Comparison of ENCODE assay signal across 7 mouse cellular contexts in genomic region chr9:40376139-40376541, GRCm38 (mm10).
DNase-seq lines count a peak whose midpoint lies in the region; ATAC-seq lines count a peak whose summit lies in the region.

No protein-coding gene starts in this region.

- H3K4me3 ChIP-seq in hindbrain, embryonic 10.5 days = peak overlapping the region; percentile 44
- 0 out of 2 replicates have a peak overlapping the region, but pooled peaks have one; percentile 1 for H3K4me3 ChIP-seq in liver, embryonic 16.5 days (ENCODE audit: low read depth, low read length)

- H3K9ac ChIP-seq in liver, embryonic 16.5 days (ENCODE audit: low read depth, low read length) = no peak overlapping the region

- peaks cover 33% of the 10 kb centered on the region for H3K4me1 ChIP-seq in hindbrain, embryonic 10.5 days (replicated peaks)
- H3K4me1 ChIP-seq in liver, embryonic 16.5 days (ENCODE audit: control insufficient read depth, low read depth, low read length) = no peaks in the 10 kb centered on the region

- peak; percentile 60 for DNase-seq in adrenal gland, postnatal 25 days
- peak; percentile 89 to 90 for DNase-seq in cerebellum, postnatal 25 days
- peak; percentile 56 for DNase-seq in hindbrain, embryonic 10.5 days (ENCODE audit: low spot score)
- DNase-seq in layer of hippocampus, adult 8-10 months (ENCODE audit: low spot score in 2 of 2) = peak; percentile 74 to 77
- DNase-seq in retina, postnatal 7 days (ENCODE audit: low read depth, low spot score) = peak; percentile 62

- peak; percentile 50 for ATAC-seq in liver, embryonic 16.5 days (ENCODE audit: low read depth)
- no peak for ATAC-seq in activated CD4-positive, CD25-positive, alpha-beta regulatory T cell, adult 4 months

- no peaks in the 10 kb centered on the region for H3K9me3 ChIP-seq in hindbrain, embryonic 10.5 days
- no peaks in the 10 kb centered on the region for H3K9me3 ChIP-seq in liver, embryonic 16.5 days (replicated peaks; ENCODE audit: control insufficient read depth, low read length)

- no peaks in the 10 kb centered on the region for H3K36me3 ChIP-seq in hindbrain, embryonic 10.5 days
- H3K36me3 ChIP-seq in liver, embryonic 16.5 days (ENCODE audit: control insufficient read depth, insufficient read depth) = no peaks in the 10 kb centered on the region

- peak overlapping the region; percentile 77 for H3K27ac ChIP-seq in hindbrain, embryonic 10.5 days
- H3K27ac ChIP-seq in liver, embryonic 16.5 days (ENCODE audit: low read length) = no peak overlapping the region

- 6% methylated on average over 11 of the region's 11 CpGs for WGBS in hindbrain, embryonic 10.5 days
- WGBS in liver, embryonic 16.5 days (ENCODE audit: insufficient replicate concordance) = 31% methylated on average over 11 of the region's 11 CpGs

- 0 out of 2 replicates have a peak, but pooled peaks cover 3% of the 10 kb centered on the region for H3K27me3 ChIP-seq in hindbrain, embryonic 10.5 days (ENCODE audit: insufficient read depth, poor library complexity, severe bottlenecking)
- no peaks in the 10 kb centered on the region for H3K27me3 ChIP-seq in liver, embryonic 16.5 days (ENCODE audit: control insufficient read depth, insufficient read depth, low read depth, low read length)

- peak overlapping the region; percentile 34 for H3K4me2 ChIP-seq in liver, embryonic 16.5 days (ENCODE audit: low read depth, low read length)
